Mouse (Mus musculus): ENCODE results near the gene Mast1. TPM values are rescaled to one million over a fixed set of nuclear protein-coding genes. Genes with fewer than 3 reads are reported as not detected.

Mast1 gene
- polyA plus RNA-seq, 1 experiment from 2014 or later: 1.4 TPM

DNA sequence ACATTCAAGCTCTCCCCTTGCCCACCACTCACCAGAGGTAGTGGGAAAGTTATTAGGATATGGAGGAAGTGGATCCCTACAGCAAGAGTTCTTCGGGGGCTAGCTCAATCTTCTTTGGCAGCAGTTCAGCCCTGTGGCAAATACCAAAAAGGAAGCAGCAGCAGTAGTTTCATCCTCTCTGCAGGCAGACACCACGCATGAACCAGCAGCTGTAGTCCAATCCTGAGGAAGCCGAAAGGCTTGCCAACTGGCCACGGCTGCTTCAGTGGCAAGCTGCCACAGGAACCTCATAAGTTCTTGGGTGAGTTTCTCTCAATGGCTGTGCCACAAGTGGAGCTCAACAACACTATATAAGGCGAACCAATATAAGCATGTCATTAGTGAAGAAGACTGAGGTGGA lies 41.2 kb downstream of the Mast1 start:
- ATAC-seq (ENCODE audit: insufficient read depth, low FRiP score): no peak

DNA sequence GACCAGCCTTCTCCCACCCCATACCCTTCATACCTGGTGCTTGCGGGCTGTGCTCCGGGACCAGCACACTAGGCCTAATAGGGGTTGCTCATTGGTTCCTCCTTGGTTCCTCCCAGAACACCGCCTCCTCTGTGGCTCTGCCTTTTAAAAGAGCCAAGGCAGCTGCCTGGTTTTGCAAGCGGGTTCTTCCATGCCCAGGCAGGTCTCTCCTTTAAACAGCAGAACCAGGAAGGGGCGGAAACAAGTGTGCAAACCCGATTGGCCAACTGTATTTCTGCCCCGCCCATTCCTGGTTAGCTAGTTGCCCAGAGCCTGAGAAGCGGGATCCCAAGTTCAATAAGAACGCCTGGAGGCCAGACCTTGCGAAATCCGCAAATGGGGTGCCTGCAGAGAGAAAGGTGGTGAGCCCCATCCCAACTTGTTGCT lies 43.4 kb downstream of the Mast1 start, which contains the start of gene Gcdh:
Gene Gcdh, minus strand, starts transcription at position 213 of the 426 bp plus-strand sequence.
- no peaks in the 10 kb centered on the region for H3K9me3 ChIP-seq (replicated peaks; ENCODE audit: control insufficient read depth, low read length)
- H3K27me3 ChIP-seq (ENCODE audit: control insufficient read depth, insufficient read depth, low read length): no peaks in the 10 kb centered on the region
- peak within 1 kb of the TSS; percentile 85 for H3K4me3 ChIP-seq (replicated peaks; ENCODE audit: low read length)
- peaks cover 7% of the 10 kb centered on the region; the same call in 1 of the 2 replicates for H3K4me1 ChIP-seq (ENCODE audit: control insufficient read depth, insufficient read depth, low read length)
- peak within 1 kb of the TSS; percentile 81 for H3K9ac ChIP-seq (ENCODE audit: low read length)
- no peak within 1 kb of the TSS for H3K27ac ChIP-seq (ENCODE audit: low read length)
- H3K4me2 ChIP-seq (ENCODE audit: low read depth, low read length): peak within 1 kb of the TSS; percentile 94
- WGBS: 0% methylated on average over 11 of the region's 11 CpGs
- H3K36me3 ChIP-seq (ENCODE audit: control insufficient read depth, insufficient read depth, low read length): no peaks in the 10 kb centered on the region
- ATAC-seq (ENCODE audit: insufficient read depth, low FRiP score): peak; percentile 98

More for the DNA sequence above, 41.2 kb downstream of the Mast1 start:
- Histone ChIP-seq H3K4me1 (ENCODE audit: control insufficient read depth, insufficient read depth, low read length) (peaks cover 7% of the 10 kb centered on the region; the same call in 1 of the 2 replicates), H3K9me3 (replicated peaks; ENCODE audit: control insufficient read depth, low read length) (no peaks in the 10 kb centered on the region), H3K27me3 (ENCODE audit: control insufficient read depth, insufficient read depth, low read length) (no peaks in the 10 kb centered on the region), H3K4me2 (ENCODE audit: low read depth, low read length) (no peak overlapping the region), H3K27ac (ENCODE audit: low read length) (no peak overlapping the region), H3K9ac (ENCODE audit: low read length) (no peak overlapping the region), H3K4me3 (replicated peaks; ENCODE audit: low read length) (no peak overlapping the region), H3K36me3 (ENCODE audit: control insufficient read depth, insufficient read depth, low read length) (no peaks in the 10 kb centered on the region)
- 83% methylated on average over 5 of the region's 5 CpGs for WGBS

DNA sequence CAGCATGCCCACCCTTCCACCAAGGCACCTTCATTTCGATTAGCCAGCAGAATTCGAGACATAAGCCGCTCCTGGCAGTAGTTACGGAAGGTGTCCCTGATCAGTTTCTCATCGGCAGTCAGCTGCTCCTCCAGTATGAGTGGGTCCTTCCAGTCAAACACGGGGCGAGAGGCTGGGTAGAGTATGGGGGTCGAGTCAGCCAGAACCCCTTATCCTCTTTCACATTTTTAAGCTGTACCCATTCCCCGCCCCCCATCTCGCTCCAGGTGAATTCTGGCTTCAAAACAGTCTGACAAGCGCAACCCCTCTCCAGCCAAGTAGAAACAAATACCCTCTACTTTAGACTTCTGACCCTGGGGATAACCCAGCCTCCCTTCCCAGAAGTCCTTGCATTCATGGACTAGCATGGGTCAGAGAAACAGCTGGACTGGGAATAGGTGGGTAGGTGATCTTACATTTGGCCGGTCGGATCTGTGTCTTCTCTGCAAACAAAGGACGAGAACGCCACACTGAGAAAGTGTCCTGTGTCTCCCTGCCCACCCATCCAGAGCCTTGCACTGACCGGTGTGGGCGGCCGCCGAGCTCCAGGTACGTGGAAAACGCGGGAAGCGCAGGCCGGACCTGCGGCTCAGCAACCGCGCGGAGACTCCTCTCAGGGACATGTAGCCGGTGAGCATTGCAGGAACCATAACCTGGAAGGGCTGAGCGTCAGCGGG lies 44.0 kb downstream of the Mast1 start:
- no peak for ATAC-seq (ENCODE audit: insufficient read depth, low FRiP score)
- Histone ChIP-seq H3K27me3 (ENCODE audit: control insufficient read depth, insufficient read depth, low read length) (no peaks in the 10 kb centered on the region), H3K4me3 (replicated peaks; ENCODE audit: low read length) (peak overlapping the region; percentile 85), H3K4me2 (ENCODE audit: low read depth, low read length) (peak overlapping the region; percentile 94), H3K4me1 (ENCODE audit: control insufficient read depth, insufficient read depth, low read length) (peaks cover 7% of the 10 kb centered on the region; the same call in 1 of the 2 replicates), H3K9me3 (replicated peaks; ENCODE audit: control insufficient read depth, low read length) (no peaks in the 10 kb centered on the region), H3K27ac (ENCODE audit: low read length) (no peak overlapping the region), H3K36me3 (ENCODE audit: control insufficient read depth, insufficient read depth, low read length) (no peaks in the 10 kb centered on the region), H3K9ac (ENCODE audit: low read length) (peak overlapping the region; percentile 81)
- 9% methylated on average over 31 of the region's 31 CpGs for WGBS

DNA sequence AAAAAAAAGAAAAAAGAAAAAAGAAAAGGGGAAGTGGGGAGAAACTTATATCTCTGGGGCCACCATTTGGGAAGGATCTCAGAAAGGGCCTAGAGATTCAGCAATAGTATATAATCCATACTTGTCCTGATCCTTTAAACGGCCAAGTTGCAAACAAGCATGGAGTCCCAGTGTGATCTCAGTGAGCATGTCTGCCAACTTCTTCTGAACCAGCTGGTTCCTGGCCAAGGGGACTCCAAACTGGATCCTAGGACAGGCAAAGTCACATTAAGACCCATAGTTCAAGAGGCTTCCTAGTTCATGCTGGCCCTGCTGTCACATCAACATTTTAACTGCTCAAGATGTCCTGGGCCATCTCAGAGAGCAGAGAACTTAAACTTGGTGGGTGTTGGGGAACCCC lies 48.0 kb downstream of the Mast1 start:
- no peak overlapping the region for H3K4me2 ChIP-seq (ENCODE audit: low read depth, low read length)
- H3K9ac ChIP-seq (ENCODE audit: low read length): no peak overlapping the region
- no peak overlapping the region for H3K27ac ChIP-seq (ENCODE audit: low read length)
- 0 out of 2 replicates have a peak, but pooled peaks cover 7% of the 10 kb centered on the region for H3K4me1 ChIP-seq (ENCODE audit: control insufficient read depth, insufficient read depth, low read length)
- no peaks in the 10 kb centered on the region for H3K27me3 ChIP-seq (ENCODE audit: control insufficient read depth, insufficient read depth, low read length)
- no peak overlapping the region for H3K4me3 ChIP-seq (replicated peaks; ENCODE audit: low read length)
- no peaks in the 10 kb centered on the region for H3K9me3 ChIP-seq (replicated peaks; ENCODE audit: control insufficient read depth, low read length)
- 0 out of 2 replicates have a peak, but pooled peaks cover 4% of the 10 kb centered on the region for H3K36me3 ChIP-seq (ENCODE audit: control insufficient read depth, insufficient read depth, low read length)
- no peak for ATAC-seq (ENCODE audit: insufficient read depth, low FRiP score)
- 93% methylated on average over 1 of the region's 1 CpGs for WGBS

DNA sequence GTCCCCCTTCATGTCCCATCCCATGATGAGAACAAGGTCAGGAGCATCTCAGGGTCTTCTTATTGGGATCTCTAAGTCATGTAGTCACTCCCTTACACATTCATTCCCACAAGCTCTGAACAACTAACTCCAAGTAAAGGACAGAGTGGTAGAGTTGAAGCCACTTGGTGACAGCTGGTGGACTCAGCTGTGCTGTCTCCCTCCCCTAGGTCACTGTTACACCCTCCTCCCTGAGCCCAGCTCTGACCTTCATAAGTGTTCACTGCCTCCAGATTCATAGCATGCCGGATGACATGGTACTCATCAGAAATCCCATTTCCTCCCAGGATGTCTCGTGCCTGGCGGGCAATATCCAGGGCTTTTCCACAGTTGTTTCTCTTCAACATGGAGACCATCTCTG lies 48.9 kb downstream of the Mast1 start:
- Histone ChIP-seq H3K9me3 (replicated peaks; ENCODE audit: control insufficient read depth, low read length) (no peaks in the 10 kb centered on the region), H3K27ac (ENCODE audit: low read length) (no peak overlapping the region), H3K9ac (ENCODE audit: low read length) (no peak overlapping the region), H3K27me3 (ENCODE audit: control insufficient read depth, insufficient read depth, low read length) (no peaks in the 10 kb centered on the region), H3K4me2 (ENCODE audit: low read depth, low read length) (no peak overlapping the region), H3K4me3 (replicated peaks; ENCODE audit: low read length) (no peak overlapping the region), H3K4me1 (ENCODE audit: control insufficient read depth, insufficient read depth, low read length) (0 out of 2 replicates have a peak, but pooled peaks cover 7% of the 10 kb centered on the region), H3K36me3 (ENCODE audit: control insufficient read depth, insufficient read depth, low read length) (0 out of 2 replicates have a peak, but pooled peaks cover 4% of the 10 kb centered on the region)
- ATAC-seq (ENCODE audit: insufficient read depth, low FRiP score): no peak
- 97% methylated on average over 3 of the region's 3 CpGs for WGBS

DNA sequence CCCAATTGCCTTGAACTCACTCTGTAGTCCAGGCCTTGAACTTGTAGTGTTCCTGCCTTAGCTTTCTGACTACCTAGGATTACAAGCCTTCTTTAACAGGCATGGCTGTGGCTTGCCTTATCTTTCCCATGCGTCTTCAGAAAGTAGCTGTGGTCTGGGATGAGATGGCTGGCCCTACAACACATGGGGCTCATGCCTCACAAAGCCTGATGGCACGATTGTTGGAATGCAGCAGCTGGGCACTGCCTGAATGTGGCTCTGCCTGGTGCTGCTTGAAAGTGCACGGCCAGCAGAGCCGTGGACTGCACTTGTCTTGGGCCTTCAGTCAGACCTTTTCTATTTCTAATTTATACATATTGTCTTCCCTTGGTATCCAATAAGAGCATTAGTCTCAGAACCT lies 52.4 kb downstream of the Mast1 start:
- 81% methylated on average over 4 of the region's 4 CpGs for WGBS
- no peaks in the 10 kb centered on the region for H3K9me3 ChIP-seq (replicated peaks; ENCODE audit: control insufficient read depth, low read length)
- H3K36me3 ChIP-seq (ENCODE audit: control insufficient read depth, insufficient read depth, low read length): 0 out of 2 replicates have a peak, but pooled peaks cover 4% of the 10 kb centered on the region
- H3K9ac ChIP-seq (ENCODE audit: low read length): no peak overlapping the region
- no peak overlapping the region for H3K4me3 ChIP-seq (replicated peaks; ENCODE audit: low read length)
- no peaks in the 10 kb centered on the region for H3K4me1 ChIP-seq (ENCODE audit: control insufficient read depth, insufficient read depth, low read length)
- no peaks in the 10 kb centered on the region for H3K27me3 ChIP-seq (ENCODE audit: control insufficient read depth, insufficient read depth, low read length)
- no peak overlapping the region for H3K27ac ChIP-seq (ENCODE audit: low read length)
- H3K4me2 ChIP-seq (ENCODE audit: low read depth, low read length): no peak overlapping the region
- ATAC-seq (ENCODE audit: insufficient read depth, low FRiP score): no peak

DNA sequence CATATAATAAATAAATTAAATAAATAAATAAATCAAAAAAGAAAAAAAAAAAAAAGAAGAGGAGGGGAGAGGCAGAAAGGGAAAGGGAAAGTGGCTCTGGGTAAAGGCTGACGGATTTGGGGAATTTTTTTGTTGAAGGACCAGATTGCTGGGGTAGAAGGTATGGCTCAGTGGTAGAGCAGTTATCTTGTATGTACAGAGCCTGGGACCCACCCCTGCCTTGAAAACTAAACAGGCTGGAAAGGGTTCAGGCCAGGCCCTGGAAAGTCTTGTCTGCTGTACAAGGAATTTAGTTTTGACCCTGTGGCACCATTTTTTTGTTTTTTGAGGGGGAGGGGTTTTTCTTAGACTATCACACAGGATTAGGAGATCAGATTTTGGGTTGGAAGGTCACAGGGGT lies 58.2 kb downstream of the Mast1 start:
- Histone ChIP-seq H3K27ac (ENCODE audit: low read length) (no peak overlapping the region), H3K36me3 (ENCODE audit: control insufficient read depth, insufficient read depth, low read length) (no peaks in the 10 kb centered on the region), H3K9me3 (replicated peaks; ENCODE audit: control insufficient read depth, low read length) (no peaks in the 10 kb centered on the region), H3K4me2 (ENCODE audit: low read depth, low read length) (no peak overlapping the region), H3K4me1 (ENCODE audit: control insufficient read depth, insufficient read depth, low read length) (no peaks in the 10 kb centered on the region), H3K9ac (ENCODE audit: low read length) (no peak overlapping the region), H3K4me3 (replicated peaks; ENCODE audit: low read length) (no peak overlapping the region), H3K27me3 (ENCODE audit: control insufficient read depth, insufficient read depth, low read length) (no peaks in the 10 kb centered on the region)
- 62% methylated on average over 1 of the region's 1 CpGs for whole genome bisulfite sequencing
- ATAC-seq (ENCODE audit: insufficient read depth, low FRiP score): no peak

DNA sequence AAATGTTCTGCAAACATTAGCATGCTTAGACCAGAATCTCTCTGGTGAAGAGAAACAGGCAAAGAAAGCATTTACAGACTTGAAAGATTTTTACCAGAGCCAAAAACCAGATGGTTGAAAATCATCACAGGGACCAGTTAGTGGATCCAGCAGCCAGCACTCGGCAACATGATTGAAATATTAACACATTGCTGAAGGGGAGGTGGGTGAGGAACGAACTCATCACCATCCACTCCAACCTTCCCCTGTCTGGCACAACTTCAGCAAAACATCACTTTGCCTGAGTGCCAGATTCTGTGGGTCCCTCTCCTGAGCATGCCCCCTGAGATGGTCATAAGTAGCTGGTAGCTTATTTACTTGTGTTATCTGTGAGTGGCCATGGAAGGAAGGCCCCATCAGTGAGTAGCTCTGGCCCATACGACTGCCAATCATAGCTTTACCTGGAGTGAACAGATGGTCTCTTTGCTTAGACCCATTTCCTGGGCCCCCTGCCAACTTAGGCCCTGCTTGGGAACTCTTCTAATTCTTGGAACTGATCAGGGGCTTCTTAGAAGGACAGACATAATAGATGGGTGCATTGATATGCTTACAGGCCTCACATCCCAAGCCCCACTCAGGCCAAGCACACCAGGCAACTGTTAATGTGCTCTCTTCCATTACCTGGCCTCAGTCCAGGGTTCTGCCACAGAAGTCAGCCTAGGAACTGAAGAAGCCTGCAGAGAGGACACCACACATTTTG lies 59.7 kb downstream of the Mast1 start:
- Histone ChIP-seq H3K4me2 (ENCODE audit: low read depth, low read length) (no peak overlapping the region), H3K4me1 (ENCODE audit: control insufficient read depth, insufficient read depth, low read length) (peaks cover 6% of the 10 kb centered on the region), H3K27ac (ENCODE audit: low read length) (no peak overlapping the region), H3K36me3 (ENCODE audit: control insufficient read depth, insufficient read depth, low read length) (no peaks in the 10 kb centered on the region), H3K27me3 (ENCODE audit: control insufficient read depth, insufficient read depth, low read length) (no peaks in the 10 kb centered on the region), H3K4me3 (replicated peaks; ENCODE audit: low read length) (no peak overlapping the region), H3K9me3 (replicated peaks; ENCODE audit: control insufficient read depth, low read length) (no peaks in the 10 kb centered on the region), H3K9ac (ENCODE audit: low read length) (no peak overlapping the region)
- 68% methylated on average over 3 of the region's 3 CpGs for WGBS
- ATAC-seq (ENCODE audit: insufficient read depth, low FRiP score): no peak

DNA sequence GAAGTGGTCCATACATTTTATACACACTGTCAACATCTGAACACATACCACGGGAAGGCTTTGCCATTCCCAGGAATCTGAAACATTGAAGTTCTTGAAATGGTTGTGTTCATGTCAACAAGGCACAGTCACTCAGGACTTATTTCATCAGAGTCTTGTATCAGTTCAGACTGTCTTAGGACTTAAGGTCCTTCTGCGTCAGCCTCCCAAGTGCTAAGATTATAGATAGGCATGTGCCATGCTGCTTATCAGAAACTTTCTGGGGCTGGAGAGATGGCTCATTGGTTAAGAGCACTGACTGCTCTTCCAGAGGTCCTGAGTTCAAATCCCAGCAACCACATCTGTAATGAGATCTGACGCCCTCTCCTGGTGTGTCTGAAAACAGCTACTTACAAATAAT lies 62.8 kb downstream of the Mast1 start:
- peaks cover 14% of the 10 kb centered on the region for H3K4me1 ChIP-seq (ENCODE audit: control insufficient read depth, insufficient read depth, low read length)
- H3K36me3 ChIP-seq (ENCODE audit: control insufficient read depth, insufficient read depth, low read length): no peaks in the 10 kb centered on the region
- no peak overlapping the region for H3K9ac ChIP-seq (ENCODE audit: low read length)
- H3K27ac ChIP-seq (ENCODE audit: low read length): no peak overlapping the region
- H3K9me3 ChIP-seq (replicated peaks; ENCODE audit: control insufficient read depth, low read length): no peaks in the 10 kb centered on the region
- no peak overlapping the region for H3K4me3 ChIP-seq (replicated peaks; ENCODE audit: low read length)
- no peak for ATAC-seq (ENCODE audit: insufficient read depth, low FRiP score)
- no peak overlapping the region for H3K4me2 ChIP-seq (ENCODE audit: low read depth, low read length)
- WGBS: 83% methylated on average over 3 of the region's 3 CpGs
- no peaks in the 10 kb centered on the region for H3K27me3 ChIP-seq (ENCODE audit: control insufficient read depth, insufficient read depth, low read length)

Measured in stomach, embryonic 16.5 days (tissue).